9 mouse cellular contexts compared by ENCODE assay signal in genomic region chr2:30436156-30436545, GRCm38 (mm10). TPM values are rescaled to one million over a fixed set of nuclear protein-coding genes. Genes with fewer than 3 reads are reported as not detected.
DNase-seq lines count a peak whose midpoint lies in the region; ATAC-seq and TF ChIP-seq lines count a peak whose summit lies in the region.
"Had no signal": no experiment of that assay in that cellular context is flagged by ENCODE, and none has a peak within 500 bp of the region (broad histone marks: within the 10 kb centered on the region; RNA-seq: fewer than 3 reads in every experiment).

No protein-coding gene starts in this region.

- no peak overlapping the region for H3K9ac ChIP-seq in liver, adult 2 months (ENCODE audit: low read depth, low read length)
- H3K9ac ChIP-seq in hindbrain, postnatal 0 days (replicated peaks; ENCODE audit: low read length) = no peak overlapping the region

- TF ChIP-seq POLR2A in liver, adult 2 months (IDR thresholded peaks at IDR 0.05; ENCODE audit: extremely low read depth, insufficient read depth, low read length) = no peak

- ATAC-seq in hindbrain, postnatal 0 days = 0 out of 2 replicates have a peak, but pooled peaks have one; percentile 19

- no peaks in the 10 kb centered on the region for H3K79me2 ChIP-seq in liver, adult 2 months (ENCODE audit: control insufficient read depth, insufficient read depth, low read length)

- no peak overlapping the region for H3K4me3 ChIP-seq in liver, adult 2 months (ENCODE audit: insufficient read depth, low read depth, low read length)
- H3K4me3 ChIP-seq in hindbrain, postnatal 0 days (ENCODE audit: low read length) = no peak overlapping the region

- peaks cover 14% of the 10 kb centered on the region; the same call in 1 of the 2 replicates for H3K36me3 ChIP-seq in liver, adult 2 months (ENCODE audit: control insufficient read depth, insufficient read depth, low read length)
- peaks cover 45% of the 10 kb centered on the region for H3K36me3 ChIP-seq in hindbrain, postnatal 0 days (ENCODE audit: insufficient read depth, low read length)

- no peak overlapping the region for H3K27ac ChIP-seq in liver, adult 2 months (replicated peaks; ENCODE audit: insufficient read depth, low read depth, low read length)
- H3K27ac ChIP-seq in hindbrain, postnatal 0 days = no peak overlapping the region
- H3K27ac ChIP-seq: macrophage had no signal

- TF ChIP-seq CTCF in liver, adult 2 months (IDR thresholded peaks at IDR 0.05; ENCODE audit: low read depth, low read length) = peak; percentile 68
- TF ChIP-seq CTCF in hindbrain, postnatal 0 days (IDR thresholded peaks at IDR 0.05; ENCODE audit: low read depth) = no peak

- peaks cover 4% of the 10 kb centered on the region; the same call in 1 of the 2 replicates for H3K4me1 ChIP-seq in liver, adult 2 months (ENCODE audit: control insufficient read depth, insufficient read depth, low read length)
- peaks cover 4% of the 10 kb centered on the region; the same call in 1 of the 2 replicates for H3K4me1 ChIP-seq in hindbrain, postnatal 0 days (ENCODE audit: insufficient read depth, low read length)

- H3K9me3 ChIP-seq in hindbrain, postnatal 0 days (ENCODE audit: low read length) = no peaks in the 10 kb centered on the region

- WGBS in liver, adult 2 months = 66% methylated on average over 5 of the region's 5 CpGs
- WGBS in hindbrain, postnatal 0 days = 76% methylated on average over 5 of the region's 5 CpGs

- no peaks in the 10 kb centered on the region for H3K27me3 ChIP-seq in liver, adult 2 months (ENCODE audit: control insufficient read depth, insufficient read depth, low read length)
- no peaks in the 10 kb centered on the region for H3K27me3 ChIP-seq in hindbrain, postnatal 0 days (ENCODE audit: insufficient read depth, low read length)

- no peak overlapping the region for H3K4me2 ChIP-seq in hindbrain, postnatal 0 days (ENCODE audit: low read depth, low read length)

- peak; percentile 50 for DNase-seq in embryo, embryonic 10 days (ENCODE audit: low spot score)
- no peak for DNase-seq in embryo, embryonic 9.5 days (ENCODE audit: extremely low spot score)
- peak; percentile 37 for DNase-seq in liver, adult 2 months (ENCODE audit: extremely low read depth, low read depth, low spot score)
- no peak for DNase-seq in liver
- no peak for DNase-seq in hindbrain, postnatal 0 days (ENCODE audit: low spot score)
- DNase-seq in lung, postnatal 25 days (ENCODE audit: low spot score) = peak; percentile 58
- no peak for DNase-seq in frontal cortex, postnatal 10 days (ENCODE audit: low spot score in 2 of 2)
- no peak for DNase-seq in B cell, adult 2 months

RNA-seq across cellular contexts. Expression of gene Ptpa, which starts 20.3 kb away (rescaled TPM):
- total RNA-seq in liver, adult 2 months (2014; rRNA removed) = 18.3 and 25.1 TPM in 2 replicates
- polyA plus RNA-seq in liver, adult 2 months (2012; rRNA removed) = 48.9 and 54.3 TPM in 2 replicates
- total RNA-seq in hindbrain, postnatal 0 days (2014; rRNA removed) = 140 and 156 TPM in 2 replicates
- polyA plus RNA-seq in hindbrain, postnatal 0 days (2015; fragmentation: Nextera tagmentation; extraction: Ambion mirVana) = 133 and 138 TPM in 2 replicates

RNA-seq across cellular contexts. Expression of gene Crat, which starts 20.5 kb away (rescaled TPM):
- 9.2 and 24.3 TPM in 2 replicates for total RNA-seq in liver, adult 2 months (2014; rRNA removed)
- polyA plus RNA-seq in liver, adult 2 months (2012; rRNA removed) = 65.2 and 92.6 TPM in 2 replicates
- total RNA-seq in hindbrain, postnatal 0 days (2014; rRNA removed) = 49.3 and 51.5 TPM in 2 replicates
- 26.0 and 27.6 TPM in 2 replicates for polyA plus RNA-seq in hindbrain, postnatal 0 days (2015; fragmentation: Nextera tagmentation; extraction: Ambion mirVana)

RNA-seq across cellular contexts. Expression of gene Ier5l, which starts 37.9 kb away (rescaled TPM):
- total RNA-seq in liver, adult 2 months (2014; rRNA removed) = 0.54 and 0.55 TPM in 2 replicates
- 1.1 TPM in 2 replicates for polyA plus RNA-seq in liver, adult 2 months (2012; rRNA removed)
- total RNA-seq in hindbrain, postnatal 0 days (2014; rRNA removed) = 26.5 and 30.2 TPM in 2 replicates
- 2.4 and 2.8 TPM in 2 replicates for polyA plus RNA-seq in hindbrain, postnatal 0 days (2015; fragmentation: Nextera tagmentation; extraction: Ambion mirVana)

RNA-seq across cellular contexts. Expression of gene Dolpp1, which starts 44.1 kb away (rescaled TPM):
- total RNA-seq in liver, adult 2 months (2014; rRNA removed) = 8.9 and 11.2 TPM in 2 replicates
- 44.8 and 47.3 TPM in 2 replicates for polyA plus RNA-seq in liver, adult 2 months (2012; rRNA removed)
- total RNA-seq in hindbrain, postnatal 0 days (2014; rRNA removed) = 119 and 122 TPM in 2 replicates
- 48.2 and 49.4 TPM in 2 replicates for polyA plus RNA-seq in hindbrain, postnatal 0 days (2015; fragmentation: Nextera tagmentation; extraction: Ambion mirVana)

Comparison
In these comparisons a context has a peak if more than half of its experiments do, and no peak if none do; other contexts are left out.
1. DNase-seq: peak in embryo, embryonic 10 days (single experiment), liver, adult 2 months (single experiment) and lung, postnatal 25 days (single experiment); none in embryo, embryonic 9.5 days (single experiment), liver (single experiment), hindbrain, postnatal 0 days (single experiment), frontal cortex, postnatal 10 days (0 of 2) and B cell, adult 2 months (0 of 2).
2. RNA of gene Ier5l, which starts 37.9 kb away (total RNA-seq): 26.5 to 30.2 TPM in hindbrain, postnatal 0 days; 0.54 to 0.55 TPM in liver, adult 2 months; every median in the first group is over 10 times any median in the second.